ENCODE assay signal across 16 mouse cellular contexts in genomic region chr10:62411431-62412410, GRCm38 (mm10). TPM values are rescaled to one million over a fixed set of nuclear protein-coding genes. Genes with fewer than 3 reads are reported as not detected.
A peak's percentile ranks its signal among the peaks of the same experiment; 100 is the strongest.
DNase-seq lines count a peak whose midpoint lies in the region; ATAC-seq and TF ChIP-seq lines count a peak whose summit lies in the region.
"Had no signal": no experiment of that assay in that cellular context is flagged by ENCODE, and none has a peak within 500 bp of the region (broad histone marks: within the 10 kb centered on the region; RNA-seq: fewer than 3 reads in every experiment).

No protein-coding gene starts in this region.

- no peaks in the 10 kb centered on the region for H3K27me3 ChIP-seq in stomach, embryonic 15.5 days (replicated peaks)
- H3K27me3 ChIP-seq in stomach, postnatal 0 days (ENCODE audit: control insufficient read depth, insufficient read depth, low read length), result no peaks in the 10 kb centered on the region
- H3K27me3 ChIP-seq: Patski had no signal

- no peak for TF ChIP-seq CTCF in layer of hippocampus, adult 2 months (conservative IDR thresholded peaks at IDR 0.05)
- no peak for TF ChIP-seq CTCF in stomach, postnatal 0 days (IDR thresholded peaks at IDR 0.05; ENCODE audit: low read depth)

- TF ChIP-seq EP300 in stomach, postnatal 0 days (optimal IDR thresholded peaks at IDR 0.05), result no peak

- H3K4me1 ChIP-seq in stomach, embryonic 15.5 days, result peaks cover 10% of the 10 kb centered on the region; the same call in 1 of the 2 replicates
- H3K4me1 ChIP-seq in stomach, postnatal 0 days (replicated peaks; ENCODE audit: control insufficient read depth, insufficient read depth), result no peaks in the 10 kb centered on the region

- H3K4me2 ChIP-seq in stomach, embryonic 15.5 days, result no peak overlapping the region
- no peak overlapping the region for H3K4me2 ChIP-seq in stomach, postnatal 0 days (replicated peaks; ENCODE audit: low read depth)
- H3K4me2 ChIP-seq: hindbrain, embryonic 12.5 days had no signal

- H3K9me3 ChIP-seq in stomach, embryonic 15.5 days, result no peaks in the 10 kb centered on the region
- no peaks in the 10 kb centered on the region for H3K9me3 ChIP-seq in stomach, postnatal 0 days (ENCODE audit: control insufficient read depth, low read length)
- H3K9me3 ChIP-seq: hindbrain, embryonic 12.5 days; midbrain, embryonic 10.5 days had no signal

- H3K9ac ChIP-seq in stomach, embryonic 15.5 days, result no peak overlapping the region
- H3K9ac ChIP-seq in stomach, postnatal 0 days (ENCODE audit: low read length), result no peak overlapping the region; the same call in 1 of the 2 replicates
- H3K9ac ChIP-seq: forebrain, postnatal 0 days; hindbrain, embryonic 12.5 days had no signal

- DNase-seq in layer of hippocampus, adult 2 months (ENCODE audit: low spot score in 2 of 2), result no peak
- DNase-seq in layer of hippocampus, adult 9-11 months, result no peak
- no peak for DNase-seq in stomach, postnatal 0 days (ENCODE audit: low spot score)
- DNase-seq in cerebellum, postnatal 14 days, result peak; percentile 64 to 73
- peak; percentile 67 for DNase-seq in telencephalon, adult 2 months (ENCODE audit: low read depth, low spot score)
- no peak for DNase-seq in kidney, postnatal 14 days
- no peak for DNase-seq in gastrocnemius, postnatal 36 days

- WGBS in stomach, embryonic 15.5 days, result 70% methylated on average over 19 of the region's 19 CpGs
- WGBS in stomach, postnatal 0 days, result 71% methylated on average over 19 of the region's 19 CpGs

- H3K27ac ChIP-seq in layer of hippocampus, adult 2 months, result 0 out of 2 replicates have a peak overlapping the region, but pooled peaks have one; percentile 2
- peak overlapping the region; percentile 54; the same call in 1 of the 2 replicates for H3K27ac ChIP-seq in stomach, embryonic 15.5 days
- H3K27ac ChIP-seq in stomach, postnatal 0 days (replicated peaks), result no peak overlapping the region
- H3K27ac ChIP-seq: hindbrain, embryonic 12.5 days; midbrain, embryonic 10.5 days had no signal

- no peaks in the 10 kb centered on the region for H3K36me3 ChIP-seq in stomach, embryonic 15.5 days
- H3K36me3 ChIP-seq in stomach, postnatal 0 days (ENCODE audit: control insufficient read depth, insufficient read depth, low read length), result no peaks in the 10 kb centered on the region
- H3K36me3 ChIP-seq: hindbrain, embryonic 12.5 days; midbrain, embryonic 10.5 days had no signal

- H3K4me3 ChIP-seq in layer of hippocampus, adult 2 months, result peak overlapping the region; percentile 15; the same call in 1 of the 2 replicates
- no peak overlapping the region for H3K4me3 ChIP-seq in stomach, embryonic 15.5 days (replicated peaks)
- H3K4me3 ChIP-seq in stomach, postnatal 0 days (ENCODE audit: low read depth, low read length), result no peak overlapping the region
- H3K4me3 ChIP-seq: erythroblast, embryonic 14.5 days; hindbrain, embryonic 12.5 days; midbrain, embryonic 10.5 days had no signal

- no peak for ATAC-seq in stomach, embryonic 15.5 days (ENCODE audit: insufficient read depth, low FRiP score, low read depth)
- no peak for ATAC-seq in stomach, postnatal 0 days (ENCODE audit: low FRiP score, low TSS enrichment)

- intact Hi-C loops in gastrocnemius, postnatal 36 days (cut with DNase I), result loop anchor here (2.0 kb wide), 1 partner anchor 137 kb away; no protein-coding TSS in a partner anchor

RNA-seq across cellular contexts. Expression of gene Hkdc1, which starts 10.6 kb away (rescaled TPM):
- 1 to 10 TPM; 3.1 to 3.2 TPM for total RNA-seq in layer of hippocampus, adult 2 months (2021)
- polyA plus RNA-seq in stomach, embryonic 15.5 days (2015; fragmentation: Nextera tagmentation; extraction: Ambion mirVana), result 12.8 and 18.8 TPM in 2 replicates
- polyA plus RNA-seq in stomach, postnatal 0 days (2015; fragmentation: Nextera tagmentation; extraction: Ambion mirVana), result 5.5 and 5.6 TPM in 2 replicates
- total RNA-seq in gastrocnemius, postnatal 36 days (2021), result not detected
- polyA plus RNA-seq: liver, adult 2 months; midbrain, embryonic 10.5 days; neural tube, embryonic 11.5 days had no signal

RNA-seq across cellular contexts. Expression of gene Hk1, which starts 32.0 kb away (rescaled TPM):
- 100 to 1,000 TPM; 292 to 307 TPM for total RNA-seq in layer of hippocampus, adult 2 months (2021)
- polyA plus RNA-seq in stomach, embryonic 15.5 days (2015; fragmentation: Nextera tagmentation; extraction: Ambion mirVana), result 43.2 and 45.8 TPM in 2 replicates
- polyA plus RNA-seq in stomach, postnatal 0 days (2015; fragmentation: Nextera tagmentation; extraction: Ambion mirVana), result 35.6 and 36.5 TPM in 2 replicates
- total RNA-seq in gastrocnemius, postnatal 36 days (2021), result 1 to 10 TPM; 6.1 to 7.8 TPM

RNA-seq across cellular contexts. Expression of gene 4930507D05Rik, which starts 37.6 kb away (rescaled TPM):
- total RNA-seq in layer of hippocampus, adult 2 months (2021), result 1 to 10 TPM; 1.1 to 1.4 TPM
- 0.43 and 0.54 TPM in 2 replicates for polyA plus RNA-seq in stomach, embryonic 15.5 days (2015; fragmentation: Nextera tagmentation; extraction: Ambion mirVana)
- 0.21 and 0.23 TPM in 2 replicates for polyA plus RNA-seq in stomach, postnatal 0 days (2015; fragmentation: Nextera tagmentation; extraction: Ambion mirVana)
- not detected for total RNA-seq in gastrocnemius, postnatal 36 days (2021)
- total RNA-seq: gastrocnemius, postnatal 25 days had no signal
- polyA plus RNA-seq: erythroblast, embryonic 14.5 days; liver, adult 2 months had no signal

RNA-seq across cellular contexts. Expression of gene Supv3l1, which starts 37.8 kb away (rescaled TPM):
- 10 to 100 TPM; 24.0 to 26.9 TPM for total RNA-seq in layer of hippocampus, adult 2 months (2021)
- 24.0 and 29.4 TPM in 2 replicates for polyA plus RNA-seq in stomach, embryonic 15.5 days (2015; fragmentation: Nextera tagmentation; extraction: Ambion mirVana)
- 12.6 and 13.9 TPM in 2 replicates for polyA plus RNA-seq in stomach, postnatal 0 days (2015; fragmentation: Nextera tagmentation; extraction: Ambion mirVana)
- total RNA-seq in gastrocnemius, postnatal 36 days (2021), result 10 to 100 TPM; 17.1 to 19.7 TPM

Comparison
In these comparisons a context has a peak if more than half of its experiments do, and no peak if none do; other contexts are left out.
1. DNase-seq: peak in cerebellum, postnatal 14 days (2 of 2) and telencephalon, adult 2 months (single experiment); none in layer of hippocampus, adult 2 months (0 of 2), layer of hippocampus, adult 9-11 months (single experiment), stomach, postnatal 0 days (single experiment), kidney, postnatal 14 days (single experiment) and gastrocnemius, postnatal 36 days (0 of 2).
2. RNA of gene Hk1, which starts 32.0 kb away (total RNA-seq): 292 to 307 TPM in layer of hippocampus, adult 2 months; 6.1 to 7.8 TPM in gastrocnemius, postnatal 36 days; every median in the first group is over 10 times any median in the second.